Mouse (Mus musculus) urinary bladder, postnatal 25 days (tissue): ENCODE measurements at regions not wholly inside any gene's neighbourhood (a gene's known extent, or its start where the extent isn't known, plus 50 kb on each side); places are given as distances from the start of the nearest gene placed in this dataset.
A peak's percentile ranks its signal among the peaks of the same experiment; 100 is the strongest.

ENCODE experiments used
- DNase-seq: peaks from one replicate; pipeline ENCODE4 v3.0.0; 2022; ENCODE audit warnings: low spot score

- no peak for DNase-seq
Observed at GRCm38 (mm10) chr2:79510485-79511094, 54.0 kb upstream of the Cerkl start.

GRCm38 (mm10) chr2:79511108-79511507 is 54.5 kb upstream of the Cerkl start:
- DNase-seq = no peak

- DNase-seq = peak; percentile 60
Observed at GRCm38 (mm10) chr2:79511676-79512323, 55.2 kb upstream of the Cerkl start.

GRCm38 (mm10) chr2:79512374-79512773 is 55.8 kb upstream of the Cerkl start:
- no peak for DNase-seq

- DNase-seq = no peak
Observed at GRCm38 (mm10) chr2:79513726-79514125, 57.1 kb upstream of the Cerkl start.

- DNase-seq = no peak
Observed at GRCm38 (mm10) chr2:79518046-79518750, 61.6 kb upstream of the Cerkl start.

- DNase-seq = no peak
Observed at GRCm38 (mm10) chr2:79519799-79520449, 63.3 kb upstream of the Cerkl start.

- no peak for DNase-seq
Observed at GRCm38 (mm10) chr2:79523441-79523840, 66.9 kb upstream of the Cerkl start.

- no peak for DNase-seq
Observed at GRCm38 (mm10) chr2:79527529-79527928, 70.9 kb upstream of the Cerkl start.

- no peak for DNase-seq
Observed at GRCm38 (mm10) chr2:79528347-79528990, 71.9 kb upstream of the Cerkl start.

- DNase-seq = no peak
Observed at GRCm38 (mm10) chr2:79529185-79529584, 72.6 kb upstream of the Cerkl start.

GRCm38 (mm10) chr2:79532610-79533160 is 76.1 kb upstream of the Cerkl start:
- DNase-seq = no peak

- no peak for DNase-seq
Observed at GRCm38 (mm10) chr2:79537126-79537875, 80.7 kb upstream of the Cerkl start.

- DNase-seq = no peak
Observed at GRCm38 (mm10) chr2:79540384-79540783, 83.8 kb upstream of the Cerkl start.

- no peak for DNase-seq
Observed at GRCm38 (mm10) chr2:79542191-79542980, 85.8 kb upstream of the Cerkl start.

- DNase-seq = no peak
Observed at GRCm38 (mm10) chr2:79543456-79543855, 86.9 kb upstream of the Cerkl start.

- DNase-seq = no peak
Observed at GRCm38 (mm10) chr2:79543948-79544792, 87.6 kb upstream of the Cerkl start.

- no peak for DNase-seq
Observed at GRCm38 (mm10) chr2:79544793-79545260, 88.2 kb upstream of the Cerkl start.

GRCm38 (mm10) chr2:79546206-79546605 is 88.9 kb upstream of the Itprid2 start:
- DNase-seq = no peak
